Mouse (Mus musculus): Measurements from ENCODE around the gene Spen.

Spen gene

DNA sequence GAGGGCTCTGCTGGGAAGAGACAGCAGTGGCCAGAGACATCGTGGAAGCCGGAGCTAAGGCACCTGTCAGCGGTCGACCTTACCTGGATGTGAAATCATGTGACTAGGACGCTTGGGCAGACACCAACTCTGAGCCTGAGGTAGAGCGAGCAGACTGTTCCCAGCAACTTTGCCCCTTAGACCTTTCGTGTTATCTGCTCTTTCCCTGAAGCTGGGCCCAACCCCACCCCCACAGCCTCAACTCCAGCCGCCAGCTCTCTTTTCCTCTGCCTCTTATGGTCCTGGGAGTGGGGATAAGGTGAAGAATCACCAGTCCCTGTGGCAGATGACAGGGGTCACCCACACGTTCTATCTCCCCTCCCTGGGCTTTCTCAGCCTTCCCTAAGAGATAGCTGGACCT, 117.5 kb downstream of the Spen start:
- DNase-seq (ENCODE audit: low spot score) = no peak

DNA sequence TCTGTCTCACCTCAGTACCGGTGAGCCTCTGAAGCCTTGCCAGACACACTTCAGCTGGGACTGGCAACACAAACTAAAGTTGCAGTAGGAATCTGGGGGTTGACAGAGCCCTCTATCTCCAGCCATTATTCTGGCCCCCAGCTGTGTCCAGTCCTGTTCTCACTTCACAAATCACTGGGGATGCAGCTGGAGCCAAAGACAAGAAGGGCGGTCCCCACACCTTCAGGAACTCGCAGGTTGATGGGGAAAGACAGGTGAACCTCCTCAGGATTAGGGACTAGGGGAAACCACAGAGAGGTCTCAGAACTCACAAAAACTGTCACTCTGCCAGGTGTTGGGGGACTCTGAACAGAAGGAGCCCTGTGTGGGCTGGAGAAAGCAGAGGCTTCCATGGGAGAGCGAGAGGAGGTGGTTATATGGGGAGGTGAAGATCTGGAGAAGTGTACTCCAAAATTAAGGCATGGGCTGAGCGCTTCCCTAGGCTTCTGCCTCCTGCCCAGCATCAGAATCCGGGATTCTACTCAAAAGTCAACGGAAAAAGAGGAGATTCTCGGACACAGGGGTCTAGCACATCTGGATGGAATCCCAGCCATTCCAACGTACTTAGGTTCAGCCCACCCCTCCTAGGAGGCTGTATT, 118.1 kb downstream of the Spen start, which contains the start of gene Hspb7:
TSS of gene Hspb7 (plus strand) at position 588 of the 638 bp plus-strand sequence.
- DNase-seq (ENCODE audit: low spot score) = no peak

DNA sequence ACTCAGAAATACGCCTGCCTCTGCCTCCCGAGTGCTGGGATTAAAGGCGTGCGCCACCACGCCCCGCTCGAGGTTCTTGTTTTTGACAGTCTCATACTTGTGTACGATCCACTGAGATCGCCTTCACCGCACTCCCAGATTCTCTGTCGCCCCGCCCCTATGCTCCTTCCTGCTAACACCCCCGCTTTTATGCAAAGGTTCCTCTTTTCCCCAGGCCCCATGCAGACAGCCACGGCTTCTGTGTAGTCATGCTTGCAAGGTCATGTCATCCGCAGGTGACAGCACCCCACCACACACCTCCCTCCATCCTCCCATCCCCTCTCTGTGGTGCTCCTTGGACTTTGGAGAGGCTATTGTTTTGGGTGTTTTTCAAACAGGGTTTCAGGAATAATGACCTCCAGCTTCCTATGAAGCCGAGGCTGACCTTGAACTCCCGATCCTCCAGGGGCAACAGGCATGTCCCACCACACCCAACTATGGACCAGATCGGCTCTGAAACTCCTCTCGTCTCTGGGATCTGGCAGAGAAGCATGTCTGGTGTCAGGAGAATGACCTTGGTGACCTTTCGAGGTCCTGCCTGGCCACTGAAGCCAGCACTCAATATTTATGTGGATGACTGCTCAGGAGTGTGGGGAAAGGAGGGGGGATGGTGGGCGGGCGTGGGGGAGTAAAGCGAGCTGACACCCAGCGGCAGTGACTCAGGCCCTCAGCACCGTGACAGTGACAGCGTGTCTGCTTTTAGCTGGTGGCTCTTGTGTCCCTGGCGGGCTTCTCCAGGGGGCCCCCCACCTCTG, 118.8 kb downstream of the Spen start:
- DNase-seq (ENCODE audit: low spot score) = no peak

Data from ovary, postnatal 36 days (tissue).